Mouse (Mus musculus) lung, postnatal 10 days (tissue): ENCODE results near the gene Tesk1.

ENCODE experiments used
- DNase-seq: peaks from one replicate; pipeline ENCODE4 v3.0.0; 2021

Gene Tesk1

DNA sequence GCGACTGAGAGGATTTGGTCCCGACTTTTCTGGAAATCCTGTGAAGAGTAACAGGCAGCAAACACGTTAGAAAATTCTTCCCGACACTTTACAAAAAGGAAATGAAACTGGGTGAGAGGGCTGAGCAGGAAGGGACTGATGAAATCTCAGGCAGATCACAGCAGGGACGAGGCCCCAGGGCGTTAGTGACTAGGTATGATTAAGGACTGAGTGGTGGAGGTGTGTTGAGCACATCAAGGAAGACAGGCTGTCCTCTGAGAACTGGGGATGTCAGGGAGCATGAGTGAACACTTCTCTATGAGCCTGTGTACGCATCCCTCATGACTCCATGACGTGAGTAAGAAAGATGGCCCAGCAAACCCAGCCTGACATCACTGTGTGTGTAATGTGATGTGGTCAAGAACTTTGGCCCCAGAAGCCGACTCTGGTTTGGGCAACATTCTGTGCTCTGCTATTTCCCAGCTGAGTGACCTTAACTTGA is 21.9 kb upstream of the Tesk1 start:
- no peak for DNase-seq

GRCm38 (mm10) chr4:43420305-43420704 is 21.4 kb upstream of the Tesk1 start:
- DNase-seq: peak; percentile 91

- peak; percentile 3 for DNase-seq
Measured at GRCm38 (mm10) chr4:43421632-43422240, 20.0 kb upstream of the Tesk1 start.

GRCm38 (mm10) chr4:43423267-43423934 is 18.3 kb upstream of the Tesk1 start:
- no peak for DNase-seq

DNA sequence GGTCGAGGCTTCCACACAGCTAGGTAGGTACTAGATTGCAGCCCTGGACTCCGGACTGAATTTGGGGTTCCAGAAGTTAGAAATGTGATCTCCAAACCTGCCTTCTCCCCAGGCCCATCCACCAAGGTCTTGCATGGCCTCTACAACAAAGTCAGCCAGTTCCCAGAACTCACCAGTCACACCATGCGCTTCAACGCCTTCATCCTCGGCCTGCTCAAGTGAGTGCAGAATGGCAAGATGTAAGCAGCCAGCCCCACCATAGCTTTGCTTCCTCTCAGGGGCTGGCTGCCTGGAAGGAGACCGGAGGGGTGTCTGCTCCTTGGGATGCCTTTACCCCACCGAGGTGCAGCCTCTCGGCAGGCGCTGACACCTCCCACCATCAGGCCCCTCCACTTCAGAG is 17.7 kb upstream of the Tesk1 start:
- no peak for DNase-seq

- DNase-seq: no peak
Measured at GRCm38 (mm10) chr4:43425197-43425596, 16.5 kb upstream of the Tesk1 start.

DNA sequence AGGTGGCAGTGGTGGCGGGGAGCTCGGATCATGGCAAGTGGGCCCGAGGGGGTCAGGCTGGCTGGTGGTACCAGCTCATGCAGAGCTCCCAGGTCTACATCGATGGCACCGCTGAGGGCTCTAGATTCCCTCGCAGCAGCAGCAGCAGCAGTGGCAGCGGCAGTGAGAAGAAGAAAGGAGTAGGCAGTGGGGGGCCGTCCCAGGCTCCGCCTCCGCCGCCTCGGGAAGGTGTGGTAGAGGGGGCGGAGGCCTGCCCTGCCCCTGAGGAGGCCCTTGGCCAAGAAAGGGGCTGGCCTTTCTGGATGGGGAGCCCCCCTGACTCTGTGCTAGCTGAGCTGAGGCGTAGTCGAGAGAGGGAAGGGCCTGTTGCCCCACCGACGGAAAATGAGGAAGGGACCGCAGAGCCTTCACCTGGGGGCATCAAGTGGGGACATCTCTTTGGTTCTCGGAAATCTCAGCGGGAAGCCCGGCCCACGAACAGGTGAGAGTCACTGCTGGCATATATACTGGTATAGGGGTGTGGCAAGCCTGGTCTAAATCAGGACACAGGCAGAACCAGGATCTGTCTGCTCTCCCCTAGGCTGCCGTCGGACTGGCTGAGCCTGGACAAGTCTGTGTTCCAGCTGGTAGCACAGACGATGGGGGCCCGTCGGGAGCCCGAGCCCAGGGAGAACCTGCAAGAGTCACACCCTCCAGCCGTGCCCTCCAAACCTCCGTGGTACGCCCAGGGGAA is 15.9 kb upstream of the Tesk1 start:
- DNase-seq: no peak

- DNase-seq: no peak
Measured at GRCm38 (mm10) chr4:43426487-43426886, 15.3 kb upstream of the Tesk1 start.

DNA sequence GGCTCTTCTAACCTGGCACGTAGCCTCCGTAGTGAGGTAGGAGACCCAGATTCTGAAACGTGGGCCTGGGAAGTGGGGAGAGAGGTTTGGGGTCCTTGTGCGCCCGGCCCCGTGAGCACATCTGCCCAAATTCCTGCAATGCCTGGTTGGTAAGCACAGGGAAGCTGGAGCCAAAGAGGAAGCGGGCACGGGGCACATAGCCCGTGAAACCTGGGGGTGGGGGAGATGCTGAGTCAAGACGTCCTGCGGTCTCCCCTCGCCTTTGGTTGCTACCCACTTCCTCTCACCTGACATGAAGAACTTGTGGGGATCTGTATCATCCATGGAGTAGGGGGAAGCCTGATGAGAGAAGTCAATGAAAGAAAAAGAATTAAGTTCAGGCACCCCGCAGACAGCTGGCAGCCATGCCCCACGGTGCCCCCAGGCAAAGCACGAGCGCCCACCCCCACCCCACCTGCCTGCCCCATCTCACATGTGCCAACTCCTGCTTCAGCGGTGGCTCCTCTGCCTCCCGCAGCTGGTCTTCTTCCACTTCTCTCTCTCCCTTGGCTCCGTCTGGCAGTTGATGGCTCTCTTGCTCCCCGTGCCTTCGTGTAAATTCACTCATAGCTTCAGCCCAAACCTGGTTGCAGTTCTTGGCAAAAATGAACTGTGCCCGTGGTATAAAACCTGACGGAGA is 14.1 kb upstream of the Tesk1 start:
- DNase-seq: no peak

GRCm38 (mm10) chr4:43428180-43428861 is 13.4 kb upstream of the Tesk1 start:
- DNase-seq: no peak

- DNase-seq: peak; percentile 78
Measured at GRCm38 (mm10) chr4:43428946-43429345, 12.8 kb upstream of the Tesk1 start, which contains the start of gene Fam166b. TSS of gene Fam166b (minus strand) at chr4:43429134.

GRCm38 (mm10) chr4:43431690-43432089 is 10.0 kb upstream of the Tesk1 start:
- DNase-seq: peak; percentile 93

DNA sequence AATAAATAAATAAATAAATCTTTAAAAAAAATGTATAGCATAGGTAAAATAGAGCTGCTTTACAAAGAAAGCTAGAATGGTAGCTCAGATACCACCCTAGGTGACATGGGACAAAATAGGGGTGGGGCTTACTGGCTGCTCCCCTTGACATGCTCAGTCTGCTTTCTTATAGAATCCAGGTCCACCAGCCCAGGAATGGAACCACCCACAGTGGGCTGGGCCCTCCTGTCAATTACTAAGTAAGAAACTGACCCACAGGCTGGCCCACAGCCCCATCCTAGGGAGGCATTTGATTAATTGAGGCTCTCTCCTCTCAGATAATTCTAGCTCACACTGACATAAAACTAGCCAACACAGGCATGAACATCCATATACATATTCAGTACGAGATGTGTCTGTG is 8.9 kb upstream of the Tesk1 start:
- DNase-seq: no peak

- peak; percentile 100 for DNase-seq
Measured at GRCm38 (mm10) chr4:43442044-43442443, 305 bp downstream of the Tesk1 start.

GRCm38 (mm10) chr4:43442456-43443361 is 970 bp downstream of the Tesk1 start:
- peak; percentile 79 for DNase-seq

DNA sequence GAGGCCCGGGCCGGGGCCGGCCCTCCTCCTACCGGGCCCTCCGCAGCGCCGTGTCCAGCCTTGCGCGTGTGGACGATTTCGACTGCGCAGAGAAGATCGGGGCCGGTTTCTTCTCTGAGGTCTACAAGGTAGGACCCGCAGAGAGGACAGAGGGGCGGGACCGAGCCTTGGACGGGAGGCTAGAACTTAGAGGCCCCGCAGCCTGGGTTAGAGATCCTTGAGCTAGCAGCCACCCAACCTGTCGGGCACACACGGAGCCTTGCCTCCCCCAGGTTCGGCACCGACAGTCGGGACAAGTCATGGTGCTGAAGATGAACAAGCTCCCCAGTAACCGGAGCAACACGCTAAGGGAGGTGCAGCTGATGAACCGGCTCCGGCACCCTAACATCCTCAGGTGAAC is 1.8 kb downstream of the Tesk1 start:
- peak; percentile 50 for DNase-seq

DNA sequence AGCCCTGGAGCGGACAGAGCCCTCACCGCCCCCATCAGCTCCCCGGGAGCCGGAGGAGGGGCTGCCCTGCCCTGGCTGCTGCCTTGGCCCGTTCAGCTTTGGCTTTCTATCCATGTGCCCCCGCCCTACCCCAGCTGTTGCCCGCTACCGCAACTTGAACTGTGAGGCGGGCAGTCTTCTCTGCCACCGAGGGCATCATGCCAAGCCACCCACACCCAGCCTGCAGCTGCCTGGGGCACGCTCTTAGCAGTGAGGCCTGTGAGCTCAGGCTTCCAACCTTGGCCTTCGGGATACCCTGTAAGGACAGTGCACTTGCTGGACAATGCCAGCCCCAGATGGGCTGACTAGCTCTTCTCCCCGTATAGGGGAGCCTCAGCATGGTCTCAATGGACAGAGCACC is 5.5 kb downstream of the Tesk1 start:
- no peak for DNase-seq

DNA sequence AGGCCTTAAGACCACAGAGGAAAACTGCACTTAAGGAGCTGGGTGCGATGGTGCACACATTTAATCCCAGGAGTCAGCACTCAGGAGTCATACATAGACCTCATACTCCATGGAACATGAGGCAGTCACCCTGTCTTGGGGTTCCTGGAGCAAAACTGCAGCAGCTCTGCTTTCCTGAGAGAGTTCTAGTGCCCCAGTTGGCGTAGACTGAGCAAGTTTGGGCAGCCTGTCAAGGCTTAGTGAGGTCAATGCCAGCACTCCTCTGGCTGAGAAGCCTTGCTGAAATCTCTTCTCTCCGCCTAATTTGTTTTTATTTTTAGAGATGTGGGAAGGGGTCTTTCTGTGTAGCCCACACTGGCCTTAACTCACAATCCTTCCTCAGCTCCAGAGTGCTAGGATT is 6.8 kb downstream of the Tesk1 start:
- DNase-seq: no peak

DNA sequence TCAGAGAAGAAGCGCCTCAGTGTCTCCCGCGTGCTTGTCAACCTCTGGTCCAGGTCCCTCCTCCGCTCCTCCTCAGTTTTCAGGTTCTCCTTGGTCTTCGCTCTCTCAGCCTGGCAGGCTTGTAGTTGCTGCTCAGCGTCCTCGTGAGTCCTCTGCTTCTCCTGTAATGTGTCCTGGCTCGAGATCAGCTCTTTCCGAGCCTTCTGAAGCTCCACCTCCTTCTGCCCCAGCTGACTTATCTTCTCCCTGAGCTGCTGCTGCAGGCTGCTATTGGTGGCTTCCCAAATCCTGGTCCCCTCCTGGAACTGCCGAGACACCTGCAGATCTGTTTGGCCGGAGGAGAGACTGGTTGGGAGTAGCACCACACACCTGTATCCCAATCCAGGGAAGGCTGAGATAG is 10.6 kb downstream of the Tesk1 start:
- DNase-seq: peak; percentile 50

DNA sequence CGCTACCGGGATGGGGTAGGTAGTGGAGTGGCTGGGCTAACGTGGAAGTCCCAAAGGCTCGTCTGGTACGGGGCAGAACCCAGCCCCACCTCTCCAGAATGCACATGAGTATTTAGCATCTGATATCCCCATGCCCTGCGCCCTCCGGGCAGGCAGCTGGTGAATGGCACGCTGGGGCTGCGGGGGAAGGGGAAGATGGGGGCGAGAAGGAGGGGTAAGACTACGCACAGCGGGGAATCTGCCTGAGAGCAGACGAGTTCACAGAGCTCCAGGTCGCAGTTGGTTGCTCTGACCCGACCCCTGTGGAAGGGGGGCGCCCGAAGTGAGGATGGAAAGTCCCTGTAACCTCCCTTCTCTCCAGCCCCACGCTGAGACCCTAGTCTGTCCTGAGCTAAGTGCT is 11.7 kb downstream of the Tesk1 start:
- DNase-seq: no peak

DNA sequence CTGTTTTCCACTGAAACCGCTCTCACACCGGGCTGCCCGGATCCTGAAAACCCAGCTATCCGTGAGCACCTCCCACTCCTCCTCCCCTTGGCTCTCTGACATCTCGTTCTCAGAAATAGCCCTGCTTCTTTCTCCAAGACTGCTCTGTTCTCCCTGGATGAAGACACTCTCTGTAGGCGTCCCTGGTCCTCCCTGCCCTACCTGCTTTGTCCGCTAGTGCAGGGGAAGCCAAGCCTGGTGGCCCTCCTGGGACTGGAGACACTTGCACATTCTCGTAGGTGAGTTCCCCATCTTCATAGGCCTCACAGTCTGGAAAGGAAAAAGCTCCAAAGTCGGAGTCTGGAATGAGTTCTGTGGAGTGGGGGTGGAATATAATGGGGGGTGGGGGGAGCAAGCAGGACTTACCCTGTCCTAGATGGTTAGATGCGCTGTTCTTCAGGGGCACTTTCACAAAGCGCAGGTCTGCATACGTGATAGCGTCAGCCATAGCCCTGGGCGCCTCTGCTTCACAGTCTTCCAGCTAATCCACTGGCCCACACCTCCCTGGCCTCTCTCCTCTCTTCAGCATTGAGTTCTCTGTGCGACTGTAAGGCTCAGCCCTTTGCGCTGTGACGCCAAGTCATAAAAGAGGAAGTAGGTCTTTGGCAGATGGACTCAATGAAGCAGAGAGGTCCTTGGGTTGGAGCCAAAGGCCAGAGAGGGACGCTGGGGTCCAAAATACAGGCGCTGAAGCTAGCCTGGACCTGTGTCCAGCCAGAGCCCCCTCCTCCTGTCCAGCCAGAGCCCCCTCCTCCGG is 12.5 kb downstream of the Tesk1 start, which contains the start of gene Cd72:
Gene Cd72, minus strand, starts transcription at position 588 of the 796 bp plus-strand sequence.
- no peak for DNase-seq
